Mouse (Mus musculus) lung, postnatal 10 days (tissue): ENCODE measurements around the gene Atp5g2.

ENCODE experiments used
- DNase-seq: peaks from one replicate; pipeline ENCODE4 v3.0.0; 2021

The Atp5g2 gene

DNA sequence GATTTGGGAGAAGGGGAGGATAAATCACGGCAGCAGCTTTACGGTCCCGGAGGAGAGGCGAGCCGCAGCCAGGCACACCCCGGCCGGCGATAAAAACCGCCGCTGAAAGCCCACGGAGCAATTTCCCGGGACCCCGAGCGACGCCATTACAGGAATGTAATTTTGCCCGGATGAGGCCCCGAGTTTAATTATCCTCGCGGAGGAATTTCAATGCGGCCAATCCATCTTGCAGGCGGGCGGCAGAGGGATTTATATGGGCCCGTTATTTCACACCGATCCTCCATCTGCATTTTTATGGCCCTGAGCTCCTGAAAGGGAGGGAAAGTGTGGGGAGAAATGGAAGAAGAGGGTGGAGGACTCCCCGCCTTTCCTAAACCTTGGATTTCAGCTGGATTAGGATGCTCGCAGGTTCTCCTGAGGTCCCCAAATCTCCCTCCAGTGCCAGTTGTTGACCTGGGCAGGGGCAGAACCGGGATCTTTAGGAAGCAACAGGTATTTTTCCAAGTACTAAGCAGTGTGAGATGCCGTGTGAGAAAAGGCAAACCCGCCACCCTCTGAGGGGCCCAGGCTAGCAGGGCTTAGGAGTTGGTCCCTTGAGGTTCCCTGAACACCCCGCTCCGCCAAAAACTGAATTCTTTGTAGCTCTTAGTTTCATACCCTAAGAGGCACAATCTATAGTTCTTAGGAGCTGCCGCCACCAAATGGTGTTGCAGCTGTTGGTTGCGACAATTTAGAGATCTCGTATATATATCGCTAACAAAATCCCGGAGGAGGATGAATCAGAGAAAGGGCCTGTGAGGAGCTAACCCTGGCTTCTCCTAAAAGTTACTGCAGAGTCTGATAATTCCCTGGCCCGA, at the start of gene Atp5g2:
Atp5g2 (minus strand) TSS at position 138 of the 857 bp plus-strand sequence.
- DNase-seq = peak; percentile 58

DNA sequence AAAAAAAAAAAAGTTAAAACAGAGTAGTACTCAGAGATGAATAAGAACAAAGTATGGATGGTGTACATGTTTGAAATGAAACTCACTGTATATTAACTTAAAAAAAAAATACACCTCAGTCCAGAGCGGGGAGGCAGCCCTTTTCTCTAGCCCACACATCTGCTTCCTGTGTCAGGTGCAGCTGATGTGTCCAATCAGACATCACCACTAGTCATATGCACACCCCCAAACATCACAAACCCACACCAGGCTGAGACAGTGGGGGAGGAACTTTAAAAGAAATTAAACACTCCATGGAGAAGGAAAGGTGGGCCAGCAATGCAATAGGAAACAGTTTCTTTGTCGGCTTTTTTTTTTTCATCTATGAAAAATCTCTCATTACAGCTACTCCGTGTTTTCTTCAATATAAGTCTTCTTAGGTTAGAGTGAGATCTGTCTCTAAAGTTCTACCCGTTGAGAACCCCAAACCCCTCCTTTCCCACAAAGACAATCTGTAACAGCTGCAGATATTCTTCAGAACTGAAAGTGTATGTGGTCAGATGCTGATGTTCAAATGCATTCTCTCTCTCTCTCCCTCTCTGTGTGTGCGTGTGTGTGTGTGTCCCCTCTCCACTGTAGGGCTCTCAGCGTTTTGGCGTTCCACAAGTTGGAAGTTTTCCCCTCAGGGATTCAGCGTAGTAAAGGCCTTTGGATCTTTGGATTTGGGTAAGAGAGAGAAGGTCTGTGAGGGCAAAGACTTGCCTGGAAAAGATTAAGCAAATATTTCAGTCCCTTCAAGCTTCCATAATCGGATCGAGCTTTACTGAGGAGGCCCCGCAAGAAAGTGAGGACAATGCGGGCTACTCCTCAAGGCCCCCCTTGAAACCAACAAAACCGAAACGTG, 49.1 kb upstream of the Atp5g2 start:
- DNase-seq = no peak

DNA sequence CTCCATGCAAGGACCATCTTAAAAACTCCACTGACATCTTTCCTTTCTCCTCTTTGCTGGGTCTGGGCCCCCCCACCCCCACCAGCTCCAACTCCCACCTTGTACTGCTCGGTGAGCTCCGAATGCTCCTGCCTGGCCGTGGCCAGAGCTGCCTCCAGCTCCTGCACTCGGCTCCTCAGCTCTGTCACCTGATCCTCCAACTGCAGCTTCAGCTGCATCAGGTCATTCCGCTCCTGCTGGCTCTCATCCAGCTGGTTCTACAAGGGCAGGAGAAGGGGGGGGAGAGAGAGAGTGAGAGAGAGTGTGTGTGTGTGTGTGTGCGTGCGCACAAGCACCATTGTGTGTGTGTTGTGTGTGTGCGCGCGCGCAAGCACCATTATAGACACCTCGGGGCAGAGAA, 44.0 kb upstream of the Atp5g2 start:
- DNase-seq = no peak

DNA sequence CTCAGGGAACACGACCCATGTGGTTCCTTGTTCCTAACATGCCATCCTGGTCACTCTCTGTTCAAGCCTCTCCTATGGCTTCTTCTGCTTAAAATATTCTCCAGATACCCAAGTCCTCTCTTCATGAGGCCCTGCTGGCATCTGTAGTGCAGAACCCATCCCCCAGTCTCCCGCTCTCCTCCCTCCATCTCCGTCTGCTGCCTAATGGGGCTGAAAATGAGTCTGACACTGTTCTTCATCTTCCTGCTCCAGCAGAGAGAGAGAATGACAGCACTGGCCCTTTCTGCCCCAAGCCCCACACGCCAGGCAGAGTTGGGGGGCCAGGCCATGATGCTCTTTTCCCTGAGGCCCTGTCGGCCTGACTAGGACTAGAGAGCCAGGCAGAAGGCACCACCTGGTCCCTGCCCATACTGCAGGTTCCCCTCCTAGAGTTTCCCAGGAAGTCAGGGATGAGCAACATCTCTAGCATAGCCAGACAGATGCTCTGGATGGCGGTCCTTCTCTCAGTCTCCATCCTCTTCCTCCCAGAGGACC, 35.7 kb upstream of the Atp5g2 start:
- no peak for DNase-seq

DNA sequence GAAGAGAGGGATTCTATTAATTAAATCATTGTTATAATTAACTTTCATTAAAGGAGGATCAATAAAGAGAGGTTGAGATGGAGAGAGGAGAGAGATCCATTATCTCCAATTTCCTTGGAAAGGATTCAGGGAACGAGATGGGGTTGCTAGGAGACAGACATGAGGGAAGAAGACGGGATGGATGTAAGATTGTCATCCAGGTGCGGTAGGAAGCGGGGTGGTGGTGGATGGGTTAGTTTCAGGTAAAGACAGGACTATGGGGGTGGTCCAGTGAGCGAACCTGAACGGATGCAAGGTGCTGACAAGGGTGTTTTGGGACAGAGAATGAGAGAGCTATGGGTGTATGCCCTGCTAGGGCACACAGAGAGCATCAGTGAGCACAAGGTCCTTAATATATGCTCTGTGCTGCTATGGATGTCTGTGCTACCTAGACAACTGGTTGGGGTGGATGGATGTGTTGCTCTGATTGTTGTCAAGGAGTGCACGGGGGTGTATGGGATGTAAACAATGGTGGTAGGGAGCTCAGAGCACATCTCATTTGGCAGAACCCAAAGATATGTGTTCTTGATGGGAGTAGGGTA, 33.9 kb upstream of the Atp5g2 start:
- DNase-seq = no peak

DNA sequence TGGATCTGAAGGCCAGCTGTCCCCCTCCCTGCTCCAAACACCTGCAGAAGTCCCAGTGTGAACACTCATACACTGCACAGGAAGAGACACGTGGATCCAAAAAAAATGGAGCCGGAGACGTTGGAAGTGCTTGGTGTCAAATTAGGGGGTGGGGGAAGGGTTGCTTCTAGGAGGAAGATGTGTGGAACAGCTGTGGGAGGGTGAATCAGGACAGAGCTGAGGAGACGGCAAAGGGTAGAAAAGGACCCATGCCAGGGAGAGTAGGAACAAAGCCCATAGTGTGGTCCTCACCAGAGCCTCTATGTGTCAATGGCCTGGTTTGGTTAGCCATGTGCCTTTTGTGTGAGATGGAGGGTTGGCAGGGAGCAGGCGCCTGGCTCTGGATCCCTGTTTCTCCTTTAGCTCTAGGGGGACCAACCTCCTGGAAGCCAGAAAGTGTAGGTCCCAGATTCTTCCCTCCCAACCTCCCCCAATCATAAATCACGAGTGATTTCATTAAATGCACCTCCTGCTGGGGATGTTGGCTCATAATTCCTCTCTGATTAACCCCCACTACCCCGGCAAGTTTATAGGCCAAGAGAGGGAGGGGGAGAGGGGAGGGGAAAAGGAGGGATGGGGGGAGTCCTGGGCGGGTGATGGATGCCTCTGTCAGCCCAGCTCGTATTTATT, 33.2 kb upstream of the Atp5g2 start:
- no peak for DNase-seq

DNA sequence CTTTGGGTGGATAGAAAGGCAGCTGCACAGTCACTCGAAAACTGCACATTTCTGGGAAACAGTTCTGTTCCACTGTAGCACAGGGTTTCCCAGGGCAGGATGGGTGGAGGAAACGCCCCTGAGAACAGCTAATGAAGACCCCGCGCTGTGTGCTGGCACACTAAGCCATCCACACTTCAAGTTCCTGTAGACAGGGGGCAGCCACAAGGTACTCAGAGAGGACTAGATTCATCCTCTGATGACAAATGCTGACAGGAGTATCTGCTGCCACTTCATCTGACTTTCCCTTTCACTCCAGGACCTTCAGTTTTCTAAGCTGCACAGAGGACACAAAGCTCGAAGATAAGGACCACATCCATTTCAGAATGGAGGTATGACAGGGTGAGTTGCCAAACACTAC, 32.7 kb upstream of the Atp5g2 start:
- DNase-seq = no peak

DNA sequence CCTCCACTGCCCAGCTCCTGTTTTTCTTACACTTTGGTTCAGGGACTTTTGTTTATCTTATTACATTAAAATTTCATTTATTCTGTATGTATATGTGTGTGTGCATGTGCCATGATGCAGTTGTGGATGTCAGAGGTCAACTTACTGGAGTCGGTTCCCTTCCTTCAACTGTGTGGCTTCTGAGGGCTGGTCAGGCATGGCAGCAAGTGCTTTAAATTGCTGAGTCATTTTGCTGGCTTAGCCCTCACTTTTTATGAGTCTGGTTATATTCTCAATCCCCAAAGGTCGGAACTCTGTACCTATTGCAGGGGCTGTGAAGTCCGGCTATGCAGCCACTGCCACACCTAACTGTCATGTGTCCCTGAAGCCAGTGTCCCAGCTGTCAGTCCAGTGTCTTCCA, 30.8 kb upstream of the Atp5g2 start:
- no peak for DNase-seq

DNA sequence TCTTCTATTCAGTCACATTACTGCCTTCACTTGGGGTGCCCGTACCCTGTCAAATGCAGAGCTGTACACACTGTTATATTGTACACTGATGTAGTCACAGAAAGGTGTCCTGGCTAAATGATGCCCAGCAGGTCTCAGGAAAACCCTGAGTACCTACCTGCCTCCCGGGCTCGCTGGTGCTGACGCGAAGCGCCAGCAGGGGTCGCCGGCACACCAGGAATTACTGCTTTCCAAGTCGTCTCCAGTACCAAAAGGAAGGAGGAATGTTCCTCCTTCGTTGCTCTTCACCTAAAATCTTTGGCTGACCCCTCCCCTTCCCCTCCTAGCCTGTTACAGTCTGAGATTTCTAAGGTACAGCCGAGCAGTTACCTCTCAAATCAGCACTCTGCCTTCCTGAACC, 26.0 kb upstream of the Atp5g2 start:
- DNase-seq = peak; percentile 87

DNA sequence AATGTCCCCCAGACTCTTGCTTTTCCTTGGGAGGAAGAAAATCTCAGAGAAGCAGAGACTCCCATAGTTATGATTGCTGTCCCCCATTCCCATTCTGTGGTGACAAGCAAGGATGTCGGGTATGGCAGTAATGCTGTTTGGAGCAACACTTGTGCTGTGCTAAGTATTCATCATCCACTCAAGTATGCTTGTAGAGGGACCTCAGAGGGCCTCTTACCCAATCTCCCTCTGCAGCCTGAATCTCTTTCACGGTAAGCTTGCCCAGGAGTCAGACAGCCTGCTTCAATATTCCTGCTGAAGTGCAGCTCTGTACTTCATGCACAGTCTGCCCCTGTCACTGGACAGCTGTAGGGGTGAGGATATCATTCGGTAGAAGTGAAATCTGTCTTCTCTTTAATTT, 24.7 kb upstream of the Atp5g2 start:
- peak; percentile 31 for DNase-seq

DNA sequence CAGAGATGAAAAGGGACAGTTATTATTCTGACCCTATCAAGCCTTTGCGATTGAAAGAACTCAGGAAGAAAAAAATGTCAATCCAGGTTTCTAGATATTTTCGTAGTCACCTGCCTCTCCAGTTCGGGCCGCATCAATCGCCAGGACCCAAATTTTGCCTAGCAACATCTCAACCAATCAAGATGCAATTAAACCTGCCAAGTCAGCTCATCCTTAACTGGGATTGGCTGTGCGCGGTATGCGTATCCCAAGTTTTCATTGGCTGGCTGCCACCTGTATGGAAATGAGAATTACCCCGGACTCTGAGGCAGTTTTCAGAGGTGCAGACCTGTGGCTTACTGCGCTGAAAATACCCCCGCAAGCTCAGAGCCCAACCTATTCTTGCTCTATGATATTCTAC, 21.4 kb upstream of the Atp5g2 start:
- peak; percentile 74 for DNase-seq

DNA sequence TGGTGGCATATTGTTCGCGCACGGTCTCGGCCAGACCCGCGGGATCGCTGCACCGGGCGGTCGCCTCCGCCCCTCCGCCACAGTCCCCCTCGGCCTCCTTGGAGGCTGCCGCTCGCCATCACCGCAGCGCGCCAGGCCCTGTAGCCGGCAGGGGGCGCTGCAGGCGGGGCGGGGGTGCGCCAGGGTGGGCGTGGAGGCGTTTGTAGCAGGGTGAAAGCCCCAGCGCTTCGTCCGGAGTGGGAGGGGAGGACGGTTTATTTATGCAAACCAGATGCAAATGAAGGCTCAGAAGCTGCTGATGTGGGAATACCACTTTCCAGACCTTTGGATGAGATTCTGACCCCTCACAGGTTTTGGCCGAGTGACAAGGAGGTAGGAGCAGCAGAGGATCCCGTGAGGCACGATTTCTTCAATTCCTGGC, 20.8 kb upstream of the Atp5g2 start:
- peak; percentile 74 for DNase-seq

DNA sequence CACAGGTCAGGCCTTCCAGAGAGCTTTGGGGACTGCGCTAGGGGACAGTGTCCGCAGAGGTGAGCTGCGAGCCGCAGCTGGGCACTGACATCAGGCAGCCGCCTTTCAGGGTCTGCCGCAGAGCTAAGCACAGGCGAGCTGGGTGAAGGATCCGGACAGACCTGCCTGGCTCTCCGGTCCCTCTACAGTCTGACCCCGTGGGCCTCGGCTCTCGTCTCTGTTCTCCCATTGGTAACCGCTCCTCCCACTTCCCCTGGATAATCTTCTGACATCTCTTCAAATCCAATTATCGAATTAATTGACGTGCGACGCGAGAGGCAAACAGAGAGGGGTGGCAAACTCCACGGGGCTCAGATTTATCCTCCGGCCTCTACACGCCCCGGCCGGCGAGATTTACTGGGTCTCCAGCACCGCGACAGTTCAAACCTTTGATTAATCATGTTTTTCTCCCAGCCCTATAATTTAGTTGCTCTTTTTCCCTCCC, 20.2 kb upstream of the Atp5g2 start:
- DNase-seq = no peak

DNA sequence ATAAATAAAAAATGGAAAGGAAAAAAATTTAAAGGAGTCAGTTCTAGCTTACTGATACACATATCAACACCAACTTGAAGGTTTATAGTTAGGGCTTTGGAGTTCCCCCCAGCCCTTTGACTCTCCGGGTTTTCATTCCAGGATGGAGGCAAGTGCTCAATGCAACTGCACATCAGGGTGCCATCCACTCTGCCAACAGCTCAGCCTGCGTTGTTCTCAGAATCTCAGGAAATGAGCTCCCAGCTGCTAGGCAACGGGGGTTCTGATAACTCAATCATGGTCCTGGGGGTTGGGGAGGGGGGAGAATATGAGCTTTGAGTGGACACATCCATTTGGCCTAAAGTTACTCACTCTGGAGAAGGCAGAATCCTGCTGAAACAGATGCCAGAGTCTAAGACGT, 13.6 kb upstream of the Atp5g2 start:
- DNase-seq = no peak

DNA sequence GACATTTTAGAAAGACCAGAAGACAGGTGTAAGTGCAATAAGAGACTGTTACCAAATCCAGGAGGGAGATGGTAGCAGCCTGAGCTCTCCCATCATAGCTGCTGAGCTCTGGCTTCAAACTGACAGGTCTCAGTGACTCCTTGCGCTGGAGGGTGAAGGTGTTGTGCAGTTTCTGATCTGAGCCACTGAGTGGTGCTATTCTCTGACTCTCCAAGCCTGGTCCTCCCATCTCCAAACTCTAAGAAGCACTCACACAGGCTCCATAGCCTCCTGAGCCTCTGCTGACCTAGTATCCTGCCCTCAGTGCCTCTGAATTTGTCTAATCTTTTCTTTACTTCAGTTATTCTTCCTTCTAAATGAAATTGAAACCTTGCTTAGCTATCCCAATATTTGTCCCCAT, 11.5 kb upstream of the Atp5g2 start:
- DNase-seq = peak; percentile 29

DNA sequence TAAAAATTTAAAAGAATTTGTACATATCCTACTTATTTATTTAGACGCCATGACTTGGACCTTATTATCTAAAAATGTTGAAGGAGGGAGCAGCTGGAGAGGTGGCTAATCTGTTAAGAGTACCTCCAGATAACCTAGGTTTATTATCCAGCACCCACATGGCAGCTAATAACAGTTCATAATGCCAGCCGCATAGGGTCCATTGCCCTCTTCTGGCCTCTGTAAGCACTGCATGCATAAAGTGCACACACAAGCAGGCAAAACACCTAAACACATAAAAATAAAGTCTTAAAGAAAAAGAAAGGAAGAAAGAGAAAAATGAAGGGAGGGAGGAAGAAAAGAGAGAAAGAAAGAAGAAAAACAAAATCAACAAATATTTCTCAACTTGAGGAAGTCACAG, 4.2 kb upstream of the Atp5g2 start:
- no peak for DNase-seq

DNA sequence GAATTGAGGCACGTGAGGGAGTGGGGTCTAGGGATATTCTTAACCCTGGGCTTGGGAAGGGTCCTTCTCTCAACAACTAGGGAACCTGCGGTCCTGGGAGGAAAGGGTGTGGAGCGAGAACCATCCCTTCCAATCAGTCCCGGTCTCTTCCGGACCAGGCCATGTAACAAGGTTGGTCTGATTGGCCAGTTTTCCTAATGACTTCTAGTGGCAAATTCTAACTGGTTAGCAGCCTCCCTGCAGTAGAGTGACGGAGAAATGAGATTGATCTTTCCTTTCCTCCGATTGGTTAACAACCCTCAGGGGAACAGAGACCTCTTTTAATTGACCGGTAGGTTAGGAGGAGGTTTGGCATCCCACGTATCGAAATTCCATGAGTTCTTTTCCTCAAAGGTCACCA, 1.4 kb upstream of the Atp5g2 start:
- DNase-seq = peak; percentile 73

DNA sequence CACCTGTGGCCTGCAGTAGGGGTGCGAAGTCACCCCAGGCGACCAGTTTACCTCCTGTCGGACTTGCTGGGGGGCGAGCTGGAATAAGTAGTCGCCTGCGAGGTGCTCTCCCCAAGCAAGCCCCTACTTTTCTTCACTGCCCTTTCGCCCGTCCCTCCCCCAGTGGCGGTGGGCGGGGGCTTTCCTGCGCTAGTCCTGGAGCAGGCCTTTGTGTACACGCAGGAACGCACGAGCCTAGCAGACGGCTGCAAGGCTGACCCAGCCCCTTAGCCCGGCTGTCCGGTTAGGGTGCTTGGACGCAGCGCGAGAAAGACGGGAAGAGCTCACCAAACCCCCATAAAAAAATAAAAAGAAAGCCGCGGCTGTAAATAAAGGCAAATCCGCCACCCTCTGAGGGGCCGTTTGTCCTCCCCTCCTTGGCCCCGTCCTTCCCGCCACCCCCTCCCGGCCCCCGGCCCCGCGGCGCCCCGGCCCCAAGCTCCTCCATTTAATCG, 384 bp downstream of the Atp5g2 start:
- DNase-seq = peak; percentile 95

DNA sequence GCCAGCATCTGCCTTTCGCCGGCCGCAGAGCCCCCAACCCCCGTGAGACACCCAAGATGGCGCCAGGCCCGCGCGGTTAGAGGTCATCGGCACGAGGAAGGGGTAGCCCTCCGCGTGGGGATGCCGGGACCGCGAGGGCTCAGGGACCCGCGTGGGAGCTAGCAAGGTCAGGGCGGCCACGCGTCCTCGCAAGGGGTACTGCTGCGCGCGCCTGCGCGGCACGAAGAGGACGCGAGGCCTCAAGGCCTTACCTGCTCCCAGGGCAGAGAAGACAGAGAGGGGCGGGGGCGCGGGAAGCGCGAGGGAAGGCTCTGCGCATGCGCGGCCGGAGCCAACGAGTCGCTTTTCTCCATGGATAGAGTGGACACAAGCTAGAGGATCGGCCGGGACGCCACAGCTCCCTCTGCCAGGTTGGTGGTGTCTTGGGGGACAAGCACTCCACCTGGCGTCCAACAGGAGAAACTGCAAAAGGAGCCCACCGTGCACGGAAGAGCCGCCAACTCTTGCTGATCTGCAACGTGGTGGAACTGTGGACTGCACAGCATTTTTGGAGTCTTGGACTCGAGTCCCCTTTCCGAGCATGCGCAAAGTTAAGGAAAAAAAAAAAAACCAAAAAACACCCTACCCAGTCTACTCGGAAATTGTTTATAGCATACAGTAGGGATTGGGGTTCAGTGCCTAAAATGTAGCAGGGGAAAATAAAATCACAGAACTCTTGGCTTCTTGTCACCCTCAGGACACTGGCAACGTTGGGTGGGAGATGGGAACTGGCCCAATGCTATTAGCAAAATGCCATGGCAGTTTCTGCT, 1.2 kb downstream of the Atp5g2 start:
- DNase-seq = peak; percentile 98

DNA sequence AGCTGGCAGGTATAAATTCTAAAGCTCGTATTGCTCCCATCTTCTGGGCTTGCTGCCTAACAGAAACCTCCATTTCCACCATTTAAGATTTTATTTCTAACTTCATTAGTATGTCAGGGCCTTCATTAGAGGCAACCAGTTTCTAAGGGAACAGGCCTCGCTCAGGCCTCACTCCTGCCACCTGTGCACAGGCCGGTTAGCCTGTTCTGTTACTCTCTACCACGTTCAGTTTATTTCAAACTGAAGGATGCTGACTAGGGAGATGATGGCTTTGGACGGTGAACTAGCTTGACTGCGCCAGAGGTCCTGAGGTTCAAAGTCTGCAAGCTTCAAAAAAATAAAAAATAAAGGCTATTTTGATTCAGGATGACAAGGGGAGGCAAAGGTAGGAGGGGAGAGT, 1.9 kb downstream of the Atp5g2 start:
- DNase-seq = no peak

DNA sequence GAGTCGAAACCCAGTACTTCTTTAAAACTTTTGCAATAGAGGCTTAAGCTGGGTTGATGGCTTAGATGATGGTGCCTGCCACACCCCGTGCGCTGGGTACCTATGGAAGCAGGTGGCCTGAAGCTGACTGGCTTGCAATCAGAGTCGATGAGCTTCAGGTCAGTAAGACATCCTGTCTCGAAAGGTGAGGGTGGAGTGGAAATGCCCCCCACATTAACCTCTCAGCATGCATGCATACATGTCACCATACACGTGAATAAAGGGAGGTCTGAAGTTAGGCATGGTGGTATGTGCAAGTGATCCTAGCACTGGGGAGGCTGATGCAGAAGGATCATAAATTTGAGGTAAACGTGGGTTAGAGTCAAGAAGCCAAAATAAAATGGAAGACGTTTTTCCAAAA, 2.6 kb downstream of the Atp5g2 start:
- no peak for DNase-seq

DNA sequence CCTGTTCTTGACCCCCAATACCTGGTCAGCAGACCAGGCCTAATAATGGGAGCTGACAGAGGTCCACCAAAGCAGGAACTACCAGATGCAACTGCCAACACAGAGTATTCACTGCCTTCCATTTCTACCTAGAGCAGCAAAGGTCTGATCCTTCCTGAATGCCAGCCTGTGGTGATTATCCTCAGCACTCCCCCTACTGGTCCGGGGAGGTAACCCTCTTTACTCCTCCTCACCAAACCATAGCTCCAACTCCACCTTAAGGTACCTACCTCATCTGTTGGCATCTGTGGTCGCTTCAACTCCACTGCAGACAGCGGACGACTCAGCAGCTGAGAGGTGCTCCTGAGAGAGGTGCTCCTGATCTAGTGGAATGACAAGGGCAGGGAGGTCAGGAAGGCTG, 6.7 kb downstream of the Atp5g2 start:
- peak; percentile 78 for DNase-seq
